ENCODE assay signal across 15 mouse cellular contexts in the genomic region with DNA sequence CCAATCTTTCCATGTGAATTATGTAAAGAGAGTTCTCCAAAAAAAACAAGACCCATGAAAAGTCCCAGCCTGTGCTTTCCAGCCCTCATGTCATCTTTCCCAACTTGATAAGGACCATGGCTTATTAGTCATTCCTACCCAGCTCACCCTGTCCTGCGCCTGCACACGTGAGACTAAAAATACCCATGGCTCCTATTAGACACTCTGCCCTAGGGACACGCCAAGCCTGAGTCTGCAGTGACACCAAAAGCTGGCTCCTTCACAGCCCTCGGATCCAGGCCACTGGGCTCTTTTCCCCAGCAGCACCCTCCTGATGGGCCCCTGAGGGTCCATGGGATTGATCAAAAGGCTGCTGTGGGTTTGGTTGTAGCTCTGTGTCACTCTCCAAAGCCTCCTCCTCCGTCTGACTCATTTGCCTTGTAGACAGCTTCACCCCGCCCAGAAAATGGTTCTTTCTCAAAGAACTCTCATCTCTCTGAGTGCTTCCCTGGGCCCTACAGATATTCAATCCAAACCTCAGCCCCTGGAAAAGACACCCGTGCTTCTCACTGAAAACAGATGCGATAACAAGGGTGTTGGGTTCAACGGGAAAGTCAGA. TPM values are rescaled to one million over a fixed set of nuclear protein-coding genes. Genes with fewer than 3 reads are reported as not detected.
DNase-seq lines count a peak whose midpoint lies in the region; ATAC-seq lines count a peak whose summit lies in the region.
"Had no signal": no experiment of that assay in that cellular context is flagged by ENCODE, and none has a peak within 500 bp of the region (broad histone marks: within the 10 kb centered on the region; RNA-seq: fewer than 3 reads in every experiment).

No protein-coding gene starts in this region.

- H3K27ac ChIP-seq in hindbrain, embryonic 11.5 days (ENCODE audit: low read depth, low read length) = no peak overlapping the region
- H3K27ac ChIP-seq in neural tube, embryonic 15.5 days (replicated peaks) = no peak overlapping the region
- H3K27ac ChIP-seq: liver, embryonic 12.5 days had no signal

- H3K9me3 ChIP-seq in hindbrain, embryonic 11.5 days (ENCODE audit: control insufficient read depth, low read length) = no peaks in the 10 kb centered on the region
- no peaks in the 10 kb centered on the region for H3K9me3 ChIP-seq in neural tube, embryonic 15.5 days (replicated peaks)
- H3K9me3 ChIP-seq: liver, embryonic 12.5 days had no signal

- ATAC-seq in hindbrain, embryonic 11.5 days (ENCODE audit: low FRiP score) = no peak
- ATAC-seq in neural tube, embryonic 15.5 days (ENCODE audit: low FRiP score) = no peak
- ATAC-seq: forebrain, embryonic 14.5 days; liver, embryonic 12.5 days had no signal

- intact Hi-C loops in heart, postnatal 36 days (cut with DNase I) = no loop called here

- no peak overlapping the region for H3K4me2 ChIP-seq in hindbrain, embryonic 11.5 days (replicated peaks; ENCODE audit: low read depth, low read length)
- no peak overlapping the region for H3K4me2 ChIP-seq in neural tube, embryonic 15.5 days
- H3K4me2 ChIP-seq: liver, embryonic 12.5 days had no signal

- H3K9ac ChIP-seq in hindbrain, embryonic 11.5 days (ENCODE audit: low read depth, low read length) = no peak overlapping the region
- H3K9ac ChIP-seq in neural tube, embryonic 15.5 days (replicated peaks) = no peak overlapping the region
- H3K9ac ChIP-seq: liver, embryonic 12.5 days had no signal

- H3K27me3 ChIP-seq in hindbrain, embryonic 11.5 days (ENCODE audit: control insufficient read depth, insufficient read depth, low read length) = no peaks in the 10 kb centered on the region
- no peaks in the 10 kb centered on the region for H3K27me3 ChIP-seq in neural tube, embryonic 15.5 days (replicated peaks)

- DNase-seq in adrenal gland, adult (ENCODE audit: inconsistent age in 2 of 2, low spot score in 1 of 2) = peak; percentile 85 to 95
- no peak for DNase-seq in adrenal gland, postnatal 4 days (ENCODE audit: low spot score in 2 of 2)
- peak; percentile 48 for DNase-seq in adrenal gland, postnatal 25 days
- DNase-seq in heart, adult 9 months (ENCODE audit: low spot score in 2 of 2) = peak; percentile 91
- DNase-seq in heart, postnatal 36 days = peak; percentile 57 to 76
- DNase-seq in hindbrain, embryonic 11.5 days (ENCODE audit: low spot score) = no peak
- no peak for DNase-seq in kidney, postnatal 10 days
- DNase-seq: cerebellum, adult 11 months; layer of hippocampus, adult 9-11 months; right cerebral cortex, postnatal 4 days had no signal

- no peaks in the 10 kb centered on the region for H3K36me3 ChIP-seq in hindbrain, embryonic 11.5 days (ENCODE audit: control insufficient read depth, insufficient read depth, low read length)
- H3K36me3 ChIP-seq in neural tube, embryonic 15.5 days = no peaks in the 10 kb centered on the region
- H3K36me3 ChIP-seq: liver, embryonic 12.5 days had no signal

- WGBS in hindbrain, embryonic 11.5 days = 87% methylated on average over 9 of the region's 9 CpGs
- WGBS in neural tube, embryonic 15.5 days = 87% methylated on average over 9 of the region's 9 CpGs

- H3K4me1 ChIP-seq in hindbrain, embryonic 11.5 days (replicated peaks; ENCODE audit: control insufficient read depth, insufficient read depth, low read length) = no peaks in the 10 kb centered on the region
- no peaks in the 10 kb centered on the region for H3K4me1 ChIP-seq in neural tube, embryonic 15.5 days
- H3K4me1 ChIP-seq: liver, embryonic 12.5 days had no signal

- H3K4me3 ChIP-seq in hindbrain, embryonic 11.5 days (ENCODE audit: low read depth, low read length) = no peak overlapping the region
- no peak overlapping the region for H3K4me3 ChIP-seq in neural tube, embryonic 15.5 days (replicated peaks)
- H3K4me3 ChIP-seq: liver, embryonic 12.5 days had no signal

RNA-seq across cellular contexts. Expression of gene Ky, which starts 7.6 kb away (rescaled TPM):
- 1 to 10 TPM; 1.6 to 4.0 TPM for total RNA-seq in adrenal gland, postnatal 4 days (2021)
- 1.1 TPM in 1 of 2 replicates, not detected in the other for total RNA-seq in adrenal gland, postnatal 25 days (2021)
- 10 to 100 TPM in 1 of 2 experiments, 1 to 10 TPM in 1; 9.0 to 21.8 TPM for total RNA-seq in heart, postnatal 36 days (2021)
- 0.26 and 0.47 TPM in 2 replicates for polyA plus RNA-seq in hindbrain, embryonic 11.5 days (2014; fragmentation: Nextera tagmentation; extraction: Ambion mirVana)
- 0.70 and 1.5 TPM in 2 replicates for polyA plus RNA-seq in neural tube, embryonic 15.5 days (2015; fragmentation: Nextera tagmentation; extraction: Ambion mirVana)
- total RNA-seq: megakaryocyte-erythroid progenitor cell, adult 5-6 weeks had no signal
- polyA plus RNA-seq: kidney, embryonic 14.5 days; liver, embryonic 12.5 days had no signal

Comparison
In these comparisons a context has a peak if more than half of its experiments do, and no peak if none do; other contexts are left out.
1. DNase-seq: peak in adrenal gland, adult (2 of 2), adrenal gland, postnatal 25 days (single experiment), heart, adult 9 months (2 of 2) and heart, postnatal 36 days (2 of 2); none in adrenal gland, postnatal 4 days (0 of 2), hindbrain, embryonic 11.5 days (single experiment) and kidney, postnatal 10 days (single experiment).